Mouse (Mus musculus) forebrain, embryonic 16.5 days (tissue): ENCODE data around the gene Ska2. TPM values are rescaled to one million over a fixed set of nuclear protein-coding genes. Genes with fewer than 3 reads are reported as not detected.

Source experiments
- ATAC-seq: fragments of 200-750 bp; cut with Nextera tagmentation; 2 replicates; pipeline ENCODE4 v1.8.0; 2017; ENCODE audit warnings: mild to moderate bottlenecking, moderate library complexity
- H3K27ac ChIP-seq: fragments of 300-500 bp; sonication (generic); 2 replicates; pipeline ENCODE4 v1.5.1; 2014; ENCODE audit warnings: low read length, control low read depth
- H3K27me3 ChIP-seq: fragments of 300-500 bp; sonication (generic); replicated peaks from 2 replicates; pipeline ENCODE4 v1.6.1; 2014; ENCODE audit warnings: low read length; ENCODE audit not compliant: control insufficient read depth, insufficient read depth
- H3K36me3 ChIP-seq: fragments of 300-500 bp; sonication (generic); 2 replicates; pipeline ENCODE4 v1.6.1; 2014; ENCODE audit not compliant: control insufficient read depth, insufficient read depth
- H3K4me1 ChIP-seq: fragments of 300-500 bp; sonication (generic); replicated peaks from 2 replicates; pipeline ENCODE4 v1.6.1; 2014; ENCODE audit warnings: low read length; ENCODE audit not compliant: control insufficient read depth, insufficient read depth
- H3K4me2 ChIP-seq: fragments of 300-500 bp; sonication (generic); 2 replicates; pipeline ENCODE4 v1.6.1; 2014; ENCODE audit warnings: mild to moderate bottlenecking, low read length, control low read depth
- H3K4me3 ChIP-seq: fragments of 300-500 bp; sonication (generic); replicated peaks from 2 replicates; pipeline ENCODE4 v1.5.1; 2014; ENCODE audit warnings: mild to moderate bottlenecking, low read length, control low read depth
- H3K9ac ChIP-seq: fragments of 300-500 bp; sonication (generic); replicated peaks from 2 replicates; pipeline ENCODE4 v1.6.1; 2014; ENCODE audit warnings: low read depth, low read length, control low read depth
- H3K9me3 ChIP-seq: fragments of 300-500 bp; sonication (generic); 2 replicates; pipeline ENCODE4 v1.6.1; 2016; ENCODE audit warnings: low read length; ENCODE audit not compliant: control insufficient read depth
- WGBS: fragments of 180-500 bp; shearing (Covaris S2); extraction: QIAGEN DNeasy Blood & Tissue Kit; methylation state at CpG from one replicate; pipeline ENCODE4 v1.1.7; 2014; 5-methylcytosine and 5-hydroxymethylcytosine counted together
- microRNA counts: library from miRNA; unstranded; fragments of <30 nt; microRNA quantifications from one replicate; lab custom pipeline; 2016
- microRNA-seq: library from miRNA; unstranded; fragments of <30 nt; microRNA quantifications from one replicate; pipeline ENCODE4, GENCODE M21; 2017
- polyA plus RNA-seq: library from polyadenylated mRNA; unstranded; fragments of >200 nt; fragmentation: Nextera tagmentation; extraction: Ambion mirVana; gene quantifications from 2 replicates; pipeline ENCODE4 v1.2.1, GENCODE M21; 2015

The Ska2 gene
- polyA plus RNA-seq, 1 experiment from 2014 or later, result 73.0 TPM

DNA sequence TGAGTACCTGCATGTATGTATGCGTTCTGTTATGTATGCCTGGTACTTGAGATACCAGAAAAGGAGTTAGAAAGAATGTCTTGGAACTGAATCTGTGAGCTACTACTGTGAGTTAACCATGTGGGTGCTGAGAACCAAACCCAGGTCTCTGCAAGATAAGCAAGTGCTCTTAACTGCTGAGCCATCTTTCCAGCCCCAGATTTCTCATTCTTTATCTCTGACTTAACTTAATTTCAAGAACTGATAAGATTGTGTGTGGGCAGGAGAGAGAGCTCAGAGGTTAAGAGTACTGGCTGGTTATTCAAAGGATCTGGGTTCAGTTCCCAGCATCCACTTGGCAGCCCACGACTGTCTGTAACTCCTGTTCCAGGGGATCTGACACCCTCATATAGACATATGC is 49.0 kb downstream of the Ska2 start:
- no peaks in the 10 kb centered on the region for H3K9me3 ChIP-seq
- no peak for ATAC-seq
- no peak overlapping the region for H3K9ac ChIP-seq
- 93% methylated on average over 2 of the region's 2 CpGs for WGBS
- no peaks in the 10 kb centered on the region for H3K27me3 ChIP-seq
- H3K27ac ChIP-seq, result no peak overlapping the region
- H3K4me1 ChIP-seq, result no peaks in the 10 kb centered on the region
- H3K4me3 ChIP-seq, result no peak overlapping the region
- no peak overlapping the region for H3K4me2 ChIP-seq
- peaks cover 5% of the 10 kb centered on the region for H3K36me3 ChIP-seq

DNA sequence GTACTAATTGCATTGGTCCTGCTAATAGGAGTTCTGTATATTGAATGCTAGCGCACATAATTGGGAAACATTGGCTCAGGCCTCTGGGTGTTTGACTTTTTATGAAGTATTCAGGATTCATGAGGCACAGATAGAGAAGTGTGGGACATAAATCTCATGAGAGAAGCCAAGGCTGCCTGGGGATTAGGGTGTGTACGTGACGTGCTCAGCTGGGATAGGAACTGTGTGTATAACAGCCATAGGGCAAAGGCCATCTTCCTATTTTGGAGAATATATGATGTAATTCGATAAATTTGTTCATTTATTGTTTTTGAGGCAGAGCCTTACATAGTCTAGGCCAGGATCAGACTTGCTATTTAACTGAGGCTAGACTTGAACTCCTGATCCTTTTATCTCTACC is 53.7 kb downstream of the Ska2 start:
- Histone ChIP-seq H3K4me2 (no peak overlapping the region), H3K4me3 (no peak overlapping the region), H3K27me3 (no peaks in the 10 kb centered on the region), H3K36me3 (peaks cover 28% of the 10 kb centered on the region), H3K9me3 (no peaks in the 10 kb centered on the region), H3K9ac (no peak overlapping the region), H3K4me1 (no peaks in the 10 kb centered on the region), H3K27ac (no peak overlapping the region)
- ATAC-seq, result no peak
- WGBS, result 96% methylated on average over 4 of the region's 4 CpGs

DNA sequence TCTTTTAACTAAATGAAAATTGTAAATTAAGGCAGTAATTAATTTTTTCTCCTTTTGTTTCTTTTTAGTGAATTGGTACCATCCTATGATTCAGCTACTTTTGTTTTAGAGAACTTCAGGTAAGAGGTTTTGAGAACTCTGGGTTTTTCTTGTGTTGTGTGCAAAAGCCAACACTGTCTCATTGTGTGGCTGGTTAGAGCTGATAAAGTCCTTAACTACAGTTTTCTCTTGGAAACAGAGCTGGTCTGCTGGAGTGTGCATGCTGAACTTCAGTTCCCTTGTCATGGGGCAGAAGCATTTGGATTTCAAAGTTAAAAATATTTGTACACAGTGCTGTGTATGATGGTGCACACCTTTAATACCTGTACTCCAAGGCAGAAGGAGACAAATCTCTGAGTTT is 54.7 kb downstream of the Ska2 start:
- Histone ChIP-seq H3K9me3 (no peaks in the 10 kb centered on the region), H3K36me3 (peaks cover 37% of the 10 kb centered on the region)

DNA sequence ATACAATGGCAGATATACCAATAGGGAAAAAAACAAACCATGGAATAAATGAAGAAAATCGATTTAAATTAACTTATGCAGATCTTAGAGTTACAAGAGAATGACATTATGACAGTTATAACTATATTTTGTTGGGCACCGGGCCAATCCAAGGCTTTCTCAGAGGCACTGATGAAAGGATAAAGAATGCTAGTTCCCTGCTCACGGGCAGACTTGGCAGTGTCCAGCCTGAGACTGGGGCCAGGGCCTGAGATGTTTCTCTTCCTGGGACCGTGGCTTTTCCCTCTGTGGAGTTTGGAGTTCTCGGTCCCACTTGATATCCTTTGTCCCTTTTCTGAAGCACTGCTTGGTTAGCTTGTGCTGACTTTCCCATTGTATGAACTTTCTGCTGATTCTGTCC is 64.6 kb downstream of the Ska2 start:
- Histone ChIP-seq H3K36me3 (peaks cover 5% of the 10 kb centered on the region), H3K4me1 (no peaks in the 10 kb centered on the region), H3K4me2 (no peak overlapping the region), H3K9me3 (no peaks in the 10 kb centered on the region), H3K4me3 (no peak overlapping the region), H3K9ac (no peak overlapping the region), H3K27me3 (no peaks in the 10 kb centered on the region), H3K27ac (no peak overlapping the region)
- 82% methylated on average over 5 of the region's 5 CpGs for WGBS
- ATAC-seq, result no peak

More for the DNA sequence above, 54.7 kb downstream of the Ska2 start:
- Histone ChIP-seq H3K4me1 (no peaks in the 10 kb centered on the region), H3K4me2 (no peak overlapping the region), H3K27ac (no peak overlapping the region), H3K27me3 (no peaks in the 10 kb centered on the region), H3K4me3 (no peak overlapping the region), H3K9ac (no peak overlapping the region)
- ATAC-seq, result no peak

MicroRNAs within 50 kb of the gene (microRNA counts, 519-probe panel; counts per million panel counts)
- microRNA mmu-miR-301a (lab: Ali Mortazavi, UCI), result 4,242 counts per million, percentile 95 among the panel's probes with 10 or more counts

Small RNA genes lying within 50 kb of the gene (microRNA-seq; reads per million reads assigned to microRNA genes)
- 2,569 reads per million, percentile 85 among the genes with 10 or more reads in this experiment for gene Mir301

Other genes with a start within 250 kb of the Ska2 start
- 7.1 and 8.1 TPM in 2 replicates for gene Ypel2, start 115.5 kb upstream of the Ska2 start, polyA plus RNA-seq
- gene Gdpd1, start 35.2 kb upstream of the Ska2 start, polyA plus RNA-seq, result 195 and 209 TPM in 2 replicates
- gene Smg8, start 22.5 kb upstream of the Ska2 start, polyA plus RNA-seq, result 23.9 and 27.3 TPM in 2 replicates
- gene Prr11, start 526 bp upstream of the Ska2 start, polyA plus RNA-seq, result 3.5 and 3.8 TPM in 2 replicates
- gene Trim37, start 17.8 kb downstream of the Ska2 start, polyA plus RNA-seq, result 95.9 and 101 TPM in 2 replicates
- 23.1 and 26.5 TPM in 2 replicates for gene Ppm1e, start 249.8 kb downstream of the Ska2 start, polyA plus RNA-seq